ENCODE assay signal across 8 mouse cellular contexts in the genomic region with DNA sequence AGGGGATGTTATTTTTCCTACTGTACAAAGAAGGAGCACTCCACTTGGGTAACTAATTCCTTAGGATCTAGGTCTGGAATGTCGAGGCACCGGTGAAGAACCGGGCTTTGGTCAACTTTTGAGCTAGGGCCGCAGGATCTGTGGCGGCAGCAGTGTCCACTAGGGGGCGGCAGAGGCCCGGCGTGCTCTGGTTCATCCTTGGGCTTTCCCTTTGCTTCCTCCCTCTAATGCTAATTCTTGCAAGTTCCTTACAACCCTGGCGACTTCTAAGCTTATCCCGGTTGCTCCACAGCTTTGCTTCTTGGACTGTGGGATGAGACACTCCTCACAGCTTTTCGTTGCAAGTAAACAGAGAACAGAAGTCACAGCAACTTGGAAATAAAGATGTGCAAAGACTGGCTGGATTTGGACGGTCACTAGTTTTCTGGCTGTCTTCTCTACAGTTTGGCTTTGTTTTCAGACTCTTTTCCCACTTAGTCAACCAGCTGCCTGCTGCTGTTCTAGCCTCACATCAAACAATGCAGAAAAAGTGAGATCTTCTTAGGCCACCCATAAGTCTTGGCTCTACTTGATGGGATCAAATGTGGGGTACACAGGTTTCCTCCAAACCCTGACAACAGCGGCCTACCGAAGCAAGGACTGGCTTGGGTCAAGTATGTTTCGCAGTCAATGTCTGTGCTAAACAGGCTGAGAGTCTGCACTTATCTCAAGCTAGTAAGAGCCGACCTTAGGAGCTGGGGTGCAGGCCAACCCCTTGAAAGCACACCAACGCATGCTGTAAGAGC. TPM values are rescaled to one million over a fixed set of nuclear protein-coding genes. Genes with fewer than 3 reads are reported as not detected.
DNase-seq lines count a peak whose midpoint lies in the region; ATAC-seq and TF ChIP-seq lines count a peak whose summit lies in the region.

No protein-coding gene starts in this region.

- no peaks in the 10 kb centered on the region for H3K36me3 ChIP-seq in heart, embryonic 11.5 days (ENCODE audit: control insufficient read depth, insufficient read depth, low read length)
- H3K36me3 ChIP-seq in intestine, postnatal 0 days (ENCODE audit: control insufficient read depth, insufficient read depth): no peaks in the 10 kb centered on the region
- no peaks in the 10 kb centered on the region for H3K36me3 ChIP-seq in midbrain, embryonic 13.5 days

- peaks cover 6% of the 10 kb centered on the region; the same call in 1 of the 2 replicates for H3K4me1 ChIP-seq in heart, embryonic 11.5 days (ENCODE audit: control insufficient read depth, insufficient read depth, low read length)
- no peaks in the 10 kb centered on the region for H3K4me1 ChIP-seq in intestine, postnatal 0 days (replicated peaks; ENCODE audit: control insufficient read depth, insufficient read depth, low read length)
- H3K4me1 ChIP-seq in midbrain, embryonic 13.5 days (replicated peaks): no peaks in the 10 kb centered on the region

- DNase-seq in heart, adult 18-20 months: peak; percentile 72 to 90
- DNase-seq in embryo, embryonic 10.5 days (ENCODE audit: low spot score): peak; percentile 82
- peak; percentile 84 for DNase-seq in gastrocnemius, postnatal 14 days
- peak; percentile 73 to 89 for DNase-seq in left cerebral cortex, postnatal 14 days (ENCODE audit: low spot score in 2 of 2)
- DNase-seq in spleen, adult 18-20 months: peak; percentile 22 to 64

- WGBS in heart, embryonic 11.5 days (ENCODE audit: insufficient replicate concordance): 33% methylated on average over 17 of the region's 17 CpGs
- 29% methylated on average over 17 of the region's 17 CpGs for WGBS in intestine, postnatal 0 days
- 40% methylated on average over 17 of the region's 17 CpGs for WGBS in midbrain, embryonic 13.5 days

- no peak overlapping the region for H3K9ac ChIP-seq in heart, embryonic 11.5 days (ENCODE audit: low read depth, low read length)
- H3K9ac ChIP-seq in intestine, postnatal 0 days (ENCODE audit: low read depth, low read length): no peak overlapping the region
- H3K9ac ChIP-seq in midbrain, embryonic 13.5 days (replicated peaks): no peak overlapping the region

- intact Hi-C loops in gastrocnemius, postnatal 14 days (cut with DNase I; ENCODE audit: low total_unique reads): no loop called here
- intact Hi-C loops in left cerebral cortex, postnatal 14 days (cut with DNase I): loop anchor here (1.0 to 5.0 kb wide), 2 partner anchors 398 to 1059 kb away; no protein-coding TSS in a partner anchor

- no peak overlapping the region for H3K4me2 ChIP-seq in heart, embryonic 11.5 days
- H3K4me2 ChIP-seq in intestine, postnatal 0 days (replicated peaks; ENCODE audit: low read depth): no peak overlapping the region
- H3K4me2 ChIP-seq in midbrain, embryonic 13.5 days (replicated peaks): no peak overlapping the region

- H3K27me3 ChIP-seq in heart, embryonic 11.5 days (ENCODE audit: control insufficient read depth, insufficient read depth, low read length): no peaks in the 10 kb centered on the region
- no peaks in the 10 kb centered on the region for H3K27me3 ChIP-seq in intestine, postnatal 0 days (replicated peaks; ENCODE audit: control insufficient read depth, insufficient read depth, low read length)
- no peaks in the 10 kb centered on the region for H3K27me3 ChIP-seq in midbrain, embryonic 13.5 days

- no peak overlapping the region for H3K27ac ChIP-seq in heart, embryonic 11.5 days (ENCODE audit: low read depth, low read length)
- no peak overlapping the region for H3K27ac ChIP-seq in intestine, postnatal 0 days (ENCODE audit: low read depth, low read length)
- no peak overlapping the region for H3K27ac ChIP-seq in midbrain, embryonic 13.5 days

- H3K9me3 ChIP-seq in heart, embryonic 11.5 days (replicated peaks; ENCODE audit: control insufficient read depth, low read length): no peaks in the 10 kb centered on the region
- no peaks in the 10 kb centered on the region for H3K9me3 ChIP-seq in intestine, postnatal 0 days (ENCODE audit: control insufficient read depth)
- no peaks in the 10 kb centered on the region for H3K9me3 ChIP-seq in midbrain, embryonic 13.5 days

- TF ChIP-seq CTCF in intestine, postnatal 0 days (IDR thresholded peaks at IDR 0.05; ENCODE audit: low read depth): peak; percentile 99

- no peak for ATAC-seq in heart, embryonic 11.5 days (replicated peaks; ENCODE audit: insufficient number of reproducible peaks, low FRiP score, low TSS enrichment)
- no peak for ATAC-seq in intestine, postnatal 0 days
- peak; percentile 79 for ATAC-seq in midbrain, embryonic 13.5 days

- no peak overlapping the region for H3K4me3 ChIP-seq in heart, embryonic 11.5 days (ENCODE audit: low read depth, low read length)
- H3K4me3 ChIP-seq in intestine, postnatal 0 days (ENCODE audit: low read depth, low read length): no peak overlapping the region
- no peak overlapping the region for H3K4me3 ChIP-seq in midbrain, embryonic 13.5 days (replicated peaks)

RNA-seq across cellular contexts. Expression of a gene that starts 51.2 kb away (rescaled TPM):
- under 1 TPM in 1 of 2 experiments, not detected in 1; 0.03 TPM for total RNA-seq in heart, adult 18-20 months (2021)
- polyA plus RNA-seq in heart, embryonic 11.5 days (2014; fragmentation: Nextera tagmentation; extraction: Ambion mirVana): 0.06 TPM in 2 replicates
- total RNA-seq in gastrocnemius, postnatal 14 days (2021): under 1 TPM in 1 of 2 experiments, not detected in 1; 0.02 TPM
- polyA plus RNA-seq in intestine, postnatal 0 days (2015; fragmentation: Nextera tagmentation; extraction: Ambion mirVana): 0.01 TPM in 1 of 2 replicates, not detected in the other
- 1 to 10 TPM; 1.0 to 1.2 TPM for total RNA-seq in left cerebral cortex, postnatal 14 days (2021)
- polyA plus RNA-seq in midbrain, embryonic 13.5 days (2015; fragmentation: Nextera tagmentation; extraction: Ambion mirVana): 0.10 and 0.23 TPM in 2 replicates
